Mouse (Mus musculus): ENCODE measurements around the gene Rph3al. TPM values are rescaled to one million over a fixed set of nuclear protein-coding genes. Genes with fewer than 3 reads are reported as not detected.

Gene Rph3al
- polyA plus RNA-seq, 2 experiments from 2014 or later = 5.9 to 8.0 TPM

DNA sequence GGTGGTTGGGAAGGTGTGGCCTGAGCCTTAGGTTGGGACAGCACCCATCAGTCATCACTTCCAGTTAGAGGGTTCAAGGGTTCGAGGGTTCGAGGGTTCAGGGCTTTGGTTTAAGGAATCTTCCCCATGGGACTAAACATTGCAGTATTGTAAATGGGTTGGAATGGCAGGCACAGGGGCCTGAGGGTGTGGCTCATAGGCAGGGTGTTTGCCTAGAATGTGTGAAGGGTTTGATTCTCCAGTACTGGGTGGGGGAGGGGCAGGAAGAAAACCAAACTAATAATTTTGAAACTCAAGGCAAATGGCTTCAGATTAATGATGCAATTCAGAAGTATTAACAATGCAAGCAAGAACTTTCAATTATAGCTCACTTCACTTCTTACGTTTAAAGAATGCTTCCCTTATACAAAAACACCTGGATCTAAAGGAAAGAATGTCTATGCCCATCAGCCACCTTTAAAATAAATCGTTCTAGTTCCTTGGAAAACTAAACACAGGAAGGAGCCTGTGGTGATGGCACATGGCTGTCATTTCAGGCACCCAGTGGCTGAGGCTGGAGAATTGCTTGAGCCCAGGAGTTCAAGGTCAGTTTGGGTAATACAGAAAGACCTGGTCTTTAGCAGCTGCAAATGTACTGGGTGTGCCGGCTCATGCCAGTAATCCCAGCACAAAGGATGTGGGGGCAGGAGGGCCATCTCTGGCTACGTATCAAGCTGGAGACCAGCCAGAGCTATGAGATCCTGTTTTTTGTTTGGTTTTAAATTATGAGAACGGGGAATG is 136.3 kb downstream of the Rph3al start:
- ATAC-seq = no peak

DNA sequence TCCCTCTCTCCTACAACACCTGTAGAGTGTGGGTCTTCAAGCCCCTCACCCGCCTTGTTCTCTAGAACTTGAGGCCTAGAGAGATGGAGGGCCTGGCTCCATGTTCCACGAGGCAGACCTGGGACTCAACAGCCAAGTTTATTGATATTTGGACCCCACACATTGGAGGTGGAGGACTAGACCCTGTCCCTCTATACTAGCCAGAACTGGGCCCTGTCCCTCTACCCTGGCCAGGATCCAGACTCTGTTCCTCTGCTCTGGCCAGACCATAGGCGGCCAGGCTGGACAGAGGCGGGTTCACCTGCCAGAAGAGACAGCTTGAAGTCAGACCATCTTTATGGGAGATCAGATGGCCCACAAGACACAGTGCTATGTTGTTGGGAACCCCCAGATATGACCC is 136.9 kb downstream of the Rph3al start:
- ATAC-seq = no peak

DNA sequence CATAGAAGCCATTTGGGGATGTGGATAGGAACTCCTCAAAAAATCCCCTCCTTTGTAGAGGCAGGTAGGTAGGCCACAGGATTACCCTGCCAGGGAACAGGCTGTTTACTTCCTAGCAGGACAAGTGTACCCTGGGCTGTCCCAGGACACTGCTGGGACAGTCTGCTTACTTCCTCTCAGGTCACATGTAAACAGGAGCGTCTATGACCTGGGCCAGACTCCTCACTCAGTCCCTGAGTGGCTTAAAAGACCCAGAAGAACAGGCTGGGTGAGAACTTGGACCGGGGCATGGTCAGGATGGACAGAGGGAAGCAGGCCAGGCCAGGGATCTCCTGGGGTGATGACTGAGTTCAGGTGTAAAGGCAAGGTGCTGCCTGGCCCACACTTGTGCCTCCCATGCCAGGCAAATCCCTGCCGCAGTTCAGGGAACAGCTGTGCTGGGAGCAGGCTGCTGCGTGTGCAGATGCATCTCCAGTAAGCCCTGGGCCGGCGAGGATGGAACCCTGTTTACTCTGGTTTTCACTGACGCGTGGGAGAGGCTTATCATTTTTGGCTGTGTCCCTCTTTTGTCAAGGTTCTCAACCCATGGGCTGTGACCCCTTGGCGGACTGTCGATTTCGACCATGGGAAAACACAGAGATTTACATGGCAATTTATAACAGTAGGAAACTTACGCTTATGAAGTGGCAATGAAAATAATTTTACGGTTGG is 141.5 kb downstream of the Rph3al start:
- no peak for ATAC-seq

DNA sequence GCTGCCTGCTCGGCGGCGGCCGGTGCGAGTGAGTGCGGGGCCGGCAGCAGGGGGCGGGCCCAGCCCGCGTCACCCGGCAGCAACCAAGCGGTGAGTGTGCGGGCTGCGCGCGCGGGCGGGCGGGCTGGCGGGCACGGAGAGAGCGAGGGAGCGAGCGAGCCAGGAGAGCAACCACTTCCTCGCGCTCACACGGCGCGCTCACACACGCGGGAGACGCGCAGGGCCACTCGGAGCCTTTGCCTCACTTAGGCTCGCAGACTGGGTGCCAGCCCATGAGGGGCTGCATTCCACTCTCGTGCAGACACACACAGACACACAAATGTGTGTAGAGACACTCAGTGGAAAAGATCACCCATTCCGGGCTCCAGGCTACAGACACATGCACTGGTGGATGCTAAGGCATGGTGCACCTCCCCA is 142.2 kb downstream of the Rph3al start, which contains the start of gene Doc2b:
Gene Doc2b, minus strand, starts transcription at position 21 of the 417 bp plus-strand sequence.
- no peak for ATAC-seq

DNA sequence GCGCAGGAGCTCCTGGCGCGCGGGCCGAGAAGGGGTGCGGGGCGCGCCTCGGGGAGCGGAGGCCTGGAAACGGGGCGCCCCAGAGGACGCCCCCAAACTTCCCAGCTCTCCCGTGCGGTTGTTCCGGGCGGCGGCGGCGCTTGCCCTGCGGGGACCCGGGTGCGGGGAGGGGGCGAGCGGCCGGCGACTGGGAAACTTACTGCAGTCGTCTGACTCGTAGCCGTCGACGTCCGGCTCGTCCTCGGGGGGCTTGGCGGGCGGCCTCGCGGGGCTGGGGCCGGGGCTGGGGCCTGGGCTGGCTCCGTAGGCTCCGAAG is 142.9 kb downstream of the Rph3al start:
- ATAC-seq = no peak

DNA sequence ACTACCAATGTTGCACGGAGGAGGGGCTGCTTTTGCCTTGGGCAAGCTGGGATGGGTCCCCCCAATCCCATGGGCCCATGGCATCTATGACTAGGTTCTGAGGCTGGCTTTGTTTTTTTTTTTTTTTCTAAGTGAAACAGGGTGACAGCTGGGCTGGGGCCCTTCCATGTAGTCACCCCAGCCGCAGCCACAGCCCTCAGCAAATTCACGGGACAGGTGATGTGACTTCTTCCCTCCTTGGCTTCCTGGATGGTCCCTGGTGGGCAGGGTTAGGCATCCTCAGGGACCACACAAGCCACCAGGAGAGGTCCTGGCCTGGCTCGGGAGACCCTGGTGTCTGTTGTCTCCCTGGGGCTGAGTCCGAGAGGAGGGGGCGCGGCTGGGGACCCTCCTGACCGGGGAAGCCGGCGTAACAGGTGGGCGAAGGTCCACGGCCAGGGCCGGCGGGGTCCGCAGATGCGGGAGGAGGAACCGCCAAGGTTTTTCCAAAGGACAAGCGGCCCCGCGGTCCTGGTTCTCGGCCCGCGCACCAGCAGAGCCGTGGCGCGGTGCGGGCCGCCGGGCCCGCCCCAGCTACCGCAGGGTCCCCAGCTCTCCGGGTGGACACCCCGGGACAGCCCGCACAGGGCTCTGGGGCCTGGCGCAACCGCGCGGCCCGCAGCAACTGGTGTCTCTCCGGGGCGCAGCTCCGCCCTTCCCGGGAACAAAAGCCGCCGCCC is 143.5 kb downstream of the Rph3al start:
- ATAC-seq = no peak

DNA sequence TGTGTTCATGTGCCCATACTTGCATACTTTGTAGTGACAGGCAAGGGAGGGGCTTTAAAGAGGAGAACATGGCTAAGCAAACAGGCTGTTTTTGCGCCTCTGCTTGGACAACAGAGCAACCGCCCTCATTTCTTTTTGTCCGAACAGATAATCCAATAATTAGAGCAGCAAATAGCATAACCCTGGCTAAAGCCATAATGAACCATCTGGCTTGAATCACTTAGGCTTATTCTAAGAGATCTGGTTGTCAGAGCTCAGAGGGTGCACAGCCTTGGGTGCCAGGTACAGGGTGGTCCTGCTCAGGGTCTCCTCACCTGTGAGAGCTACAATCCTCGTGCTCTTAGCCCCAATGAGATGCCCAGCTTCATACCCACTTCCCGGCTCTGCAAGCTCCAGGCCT is 144.9 kb downstream of the Rph3al start:
- no peak for ATAC-seq

DNA sequence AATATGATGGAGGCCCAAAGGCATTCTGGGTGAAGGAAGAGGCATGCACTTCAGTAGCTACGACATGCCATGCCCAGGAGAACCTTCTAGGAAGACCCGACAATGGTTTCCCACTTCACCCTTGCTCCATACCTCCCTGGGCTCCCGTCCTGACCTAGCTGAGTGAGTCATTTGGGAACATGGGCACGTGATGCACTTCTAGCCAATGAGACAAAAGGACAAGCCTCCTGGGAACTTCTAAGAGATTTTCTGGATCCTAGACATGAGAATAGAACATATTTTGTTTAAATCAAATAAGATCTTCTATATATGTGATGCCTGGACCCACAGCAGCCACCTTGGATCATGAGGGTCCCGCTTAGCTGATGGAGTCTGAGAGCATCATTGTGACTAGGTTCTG is 145.7 kb downstream of the Rph3al start:
- ATAC-seq = no peak

DNA sequence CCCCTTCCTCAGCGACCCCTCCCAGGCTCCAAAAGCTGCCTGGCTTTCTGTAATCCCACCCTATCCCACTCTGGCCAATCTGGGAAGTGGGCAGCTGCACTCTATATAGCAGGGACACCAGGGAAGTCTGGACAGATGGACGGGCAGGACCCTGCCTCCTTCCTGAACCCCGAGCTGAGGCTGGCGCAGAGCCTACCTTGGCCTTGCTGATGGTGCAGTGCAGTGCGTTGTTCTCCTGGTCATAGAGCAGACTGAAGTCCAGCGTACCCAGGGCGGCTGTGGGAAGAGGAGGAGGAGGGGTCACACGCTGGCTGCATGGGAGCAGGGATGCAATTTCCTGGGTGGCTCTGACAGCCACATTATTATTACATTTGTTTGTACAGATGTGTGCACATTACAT is 152.3 kb downstream of the Rph3al start:
- ATAC-seq = no peak

DNA sequence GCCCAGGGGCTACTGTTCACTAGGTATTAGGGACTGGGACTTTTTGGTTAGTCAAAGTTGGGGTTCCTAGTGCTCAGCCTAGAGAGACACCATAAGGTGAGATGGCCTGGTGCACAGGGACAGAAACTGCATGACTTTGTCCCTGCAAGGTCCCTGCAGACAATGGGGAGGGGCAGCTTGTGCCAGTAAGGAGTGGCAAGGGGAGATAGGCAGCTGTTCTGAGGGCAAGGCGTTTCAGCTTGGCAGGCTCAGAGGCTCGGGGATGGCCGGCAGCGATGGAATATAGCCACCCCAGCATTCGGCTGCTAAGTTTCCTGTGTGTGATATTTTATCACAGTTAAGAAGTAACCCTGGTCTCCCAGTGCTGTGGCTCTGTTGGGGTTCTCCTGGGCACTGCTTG is 154.4 kb downstream of the Rph3al start:
- ATAC-seq = no peak

DNA sequence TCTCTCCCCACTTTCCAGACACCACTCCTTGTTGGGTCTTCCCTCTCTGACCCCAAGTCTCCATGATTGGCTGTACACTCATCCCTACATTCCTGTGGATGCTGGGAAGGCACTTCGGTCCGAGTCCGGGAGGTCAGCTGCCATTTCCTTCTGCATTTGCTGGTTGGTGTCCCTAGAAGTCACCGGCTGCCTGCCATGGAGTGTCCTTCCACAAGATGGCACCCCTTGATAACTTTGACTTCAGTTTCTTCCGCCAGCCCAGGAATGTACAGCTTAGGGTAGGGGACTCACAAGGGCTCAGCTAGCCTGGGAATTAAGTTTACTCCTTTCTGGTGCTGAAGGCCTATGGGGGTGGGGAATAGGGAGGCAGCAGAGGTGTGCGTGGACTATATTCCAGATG is 156.3 kb downstream of the Rph3al start:
- ATAC-seq = no peak

Other genes starting within 250 kb of the Rph3al start
- gene Ywhae, start 205.6 kb downstream of the Rph3al start, polyA plus RNA-seq (2017; shearing (Covaris generic)) = 100 to 1,000 TPM; 479 to 486 TPM
- gene Doc2b, start 142.4 kb downstream of the Rph3al start, polyA plus RNA-seq (2017; shearing (Covaris generic)) = not detected
- under 1 TPM in 1 of 2 experiments, not detected in 1; 0.37 TPM for gene 1700016K19Rik, start 61.5 kb upstream of the Rph3al start, polyA plus RNA-seq (2017; shearing (Covaris generic))
- 10 to 100 TPM; 13.7 to 15.9 TPM for gene Rflnb, start 89.4 kb upstream of the Rph3al start, polyA plus RNA-seq (2017; shearing (Covaris generic))
- 10 to 100 TPM; 44.5 to 55.8 TPM for gene Vps53, start 241.2 kb upstream of the Rph3al start, polyA plus RNA-seq (2017; shearing (Covaris generic))
- 1 to 10 TPM; 4.1 to 4.9 TPM for gene Fam57a, start 241.2 kb upstream of the Rph3al start, polyA plus RNA-seq (2017; shearing (Covaris generic))